Mouse (Mus musculus) CH12.LX (cell line): ENCODE results near the gene Haao. TPM values are rescaled to one million over a fixed set of nuclear protein-coding genes. Genes with fewer than 3 reads are reported as not detected.

ENCODE experiments used
- DNase-seq: peaks from one replicate; pipeline ENCODE4 v3.0.0-alpha.2; 2013; ENCODE audit errors: extremely low read depth
- H3K27ac ChIP-seq: 2 replicates; pipeline ENCODE4 v1.5.1; 2012; ENCODE audit warnings: low read depth, mild to moderate bottlenecking, control low read depth, moderate library complexity; ENCODE audit not compliant: insufficient read depth
- H3K27me3 ChIP-seq: replicated peaks from 2 replicates; pipeline ENCODE3; 2012; ENCODE audit warnings: inconsistent platforms
- H3K36me3 ChIP-seq, 2 experiments: replicated peaks in 1 of 2; 2 replicates each; pipeline versions ENCODE3 to v1.6.1; 2012; ENCODE audit warnings: inconsistent platforms in 1 of 2, low read length in 1 of 2, mild to moderate bottlenecking in 1 of 2, mixed read lengths in 1 of 2, moderate library complexity in 1 of 2; ENCODE audit not compliant: control insufficient read depth in 1 of 2, insufficient read depth in 1 of 2
- H3K4me1 ChIP-seq, 2 experiments: 2 replicates each; pipeline ENCODE4 v1.6.1; 2012; ENCODE audit warnings: inconsistent platforms in 1 of 2, moderate library complexity in 1 of 2; ENCODE audit not compliant: insufficient read depth in 2 of 2, control insufficient read depth in 1 of 2
- H3K4me2 ChIP-seq: 2 replicates; pipeline ENCODE4 v1.6.1; 2012; ENCODE audit warnings: low read depth, mild to moderate bottlenecking, control low read depth; ENCODE audit not compliant: poor library complexity, insufficient read depth, severe bottlenecking
- H3K4me3 ChIP-seq, 3 experiments: fragments of 150-350 bp in 1 of 3; sonication (generic) in 1 of 3; replicated peaks in 1 of 3; 2 replicates each; pipeline versions ENCODE3 to v1.5.1; 2011 to 2012; ENCODE audit warnings: low read depth in 2 of 3, low read length in 2 of 3, mild to moderate bottlenecking in 2 of 3, moderate library complexity in 2 of 3, control low read depth in 1 of 3, improper control_type of control experiment in 1 of 3, inconsistent platforms in 1 of 3, mixed read lengths in 1 of 3; ENCODE audit not compliant: poor library complexity in 1 of 3
- H3K79me2 ChIP-seq: replicated peaks from 2 replicates; pipeline ENCODE4 v1.6.1; 2012; ENCODE audit warnings: mild to moderate bottlenecking, moderate library complexity; ENCODE audit not compliant: control insufficient read depth, poor library complexity, insufficient read depth, severe bottlenecking; ENCODE audit errors: extremely low read depth
- H3K9ac ChIP-seq: 2 replicates; pipeline ENCODE4 v1.6.1; 2012; ENCODE audit warnings: low read depth, mild to moderate bottlenecking, control low read depth, moderate library complexity; ENCODE audit not compliant: insufficient read depth
- H3K9me3 ChIP-seq: replicated peaks from 2 replicates; pipeline ENCODE3; 2012; ENCODE audit warnings: low read length, inconsistent platforms, mixed read lengths
- BHLHE40 ChIP-seq: IDR thresholded peaks from 2 replicates; pipeline ENCODE4 v1.6.1; 2011; ENCODE audit warnings: mild to moderate bottlenecking, low read depth, low read length, improper control_type of control experiment
- CTCF ChIP-seq, 2 experiments: IDR thresholded peaks in 1 of 2; conservative IDR thresholded peaks in 1 of 2; 2 replicates each; pipeline ENCODE4 v1.5.1; 2011 to 2012; ENCODE audit warnings: low read depth in 2 of 2, low read length in 2 of 2, improper control_type of control experiment in 1 of 2, inconsistent platforms in 1 of 2, mild to moderate bottlenecking in 1 of 2, moderate library complexity in 1 of 2
- ELF1 ChIP-seq: IDR thresholded peaks from 2 replicates; pipeline ENCODE4 v1.6.1; 2014; ENCODE audit warnings: low read depth, mild to moderate bottlenecking, inconsistent platforms, low read length, improper control_type of control experiment
- EP300 ChIP-seq: IDR thresholded peaks from 2 replicates; pipeline ENCODE4 v1.6.1; 2011; ENCODE audit warnings: low read length, improper control_type of control experiment
- ETS1 ChIP-seq: conservative IDR thresholded peaks from 2 replicates; pipeline ENCODE4 v1.6.1; 2012; ENCODE audit warnings: low read depth, mild to moderate bottlenecking, inconsistent platforms, low read length, improper control_type of control experiment, moderate library complexity
- HCFC1 ChIP-seq: IDR thresholded peaks from 2 replicates; pipeline ENCODE4 v1.6.1; 2012; ENCODE audit warnings: low read depth, mild to moderate bottlenecking, inconsistent platforms, low read length, improper control_type of control experiment
- IRF4 ChIP-seq: IDR thresholded peaks from 2 replicates; pipeline ENCODE4 v1.6.1; 2014; ENCODE audit warnings: low read depth, mild to moderate bottlenecking, inconsistent platforms, low read length, improper control_type of control experiment
- JUND ChIP-seq: conservative IDR thresholded peaks from 2 replicates; pipeline ENCODE4 v1.6.1; 2011; ENCODE audit warnings: low read depth, low read length, improper control_type of control experiment
- KAT2A ChIP-seq: IDR thresholded peaks from 2 replicates; pipeline ENCODE4 v1.6.1; 2012; ENCODE audit warnings: low read length, improper control_type of control experiment, inconsistent platforms; ENCODE audit not compliant: insufficient replicate concordance
- MAFK ChIP-seq: IDR thresholded peaks from 2 replicates; pipeline ENCODE4 v1.6.1; 2011; ENCODE audit warnings: low read length, improper control_type of control experiment; ENCODE audit not compliant: insufficient replicate concordance
- MAX ChIP-seq: IDR thresholded peaks from 2 replicates; pipeline ENCODE4 v1.6.1; 2011; ENCODE audit warnings: low read length, improper control_type of control experiment
- MAZ ChIP-seq: IDR thresholded peaks from 2 replicates; pipeline ENCODE4 v1.6.1; 2012; ENCODE audit warnings: low read depth, mild to moderate bottlenecking, inconsistent platforms, low read length, improper control_type of control experiment, moderate library complexity
- MEF2A ChIP-seq: IDR thresholded peaks from 2 replicates; pipeline ENCODE4 v1.6.1; 2014; ENCODE audit warnings: low read depth, mild to moderate bottlenecking, inconsistent platforms, low read length, improper control_type of control experiment, borderline replicate concordance
- MYC ChIP-seq: IDR thresholded peaks from 2 replicates; pipeline ENCODE4 v1.6.1; 2011; ENCODE audit warnings: low read depth, mild to moderate bottlenecking, improper control_type of control experiment, low read length
- NELFE ChIP-seq: IDR thresholded peaks from 2 replicates; pipeline ENCODE4 v1.6.1; 2011; ENCODE audit warnings: low read depth, low read length, improper control_type of control experiment
- NRF1 ChIP-seq: IDR thresholded peaks from 2 replicates; pipeline ENCODE4 v1.6.1; 2014; ENCODE audit warnings: low read depth, mild to moderate bottlenecking, inconsistent platforms, low read length, improper control_type of control experiment, moderate library complexity
- PAX5 ChIP-seq: IDR thresholded peaks from 2 replicates; pipeline ENCODE4 v1.6.1; 2012; ENCODE audit warnings: low read length, inconsistent platforms, mixed read lengths
- POLR2AphosphoS2 ChIP-seq: IDR thresholded peaks from 2 replicates; pipeline ENCODE4 v1.6.1; 2011; ENCODE audit warnings: low read depth, low read length, improper control_type of control experiment
- RAD21 ChIP-seq: IDR thresholded peaks from 2 replicates; pipeline ENCODE4 v1.6.1; 2011; ENCODE audit warnings: low read depth, mild to moderate bottlenecking, low read length, improper control_type of control experiment, moderate library complexity
- RCOR1 ChIP-seq: conservative IDR thresholded peaks from 2 replicates; pipeline ENCODE4 v1.6.1; 2012; ENCODE audit warnings: low read depth, mild to moderate bottlenecking, inconsistent platforms, low read length, improper control_type of control experiment
- SMC3 ChIP-seq: IDR thresholded peaks from 2 replicates; pipeline ENCODE4 v1.6.1; 2011; ENCODE audit warnings: low read depth, low read length, improper control_type of control experiment
- TBP ChIP-seq: conservative IDR thresholded peaks from 2 replicates; pipeline ENCODE4 v1.6.1; 2011; ENCODE audit warnings: low read depth, low read length, improper control_type of control experiment
- TCF12 ChIP-seq: IDR thresholded peaks from 2 replicates; pipeline ENCODE4 v1.6.1; 2014; ENCODE audit warnings: low read depth, mild to moderate bottlenecking, inconsistent platforms, low read length, improper control_type of control experiment
- UBTF ChIP-seq: IDR thresholded peaks from 2 replicates; pipeline ENCODE4 v1.6.1; 2012; ENCODE audit warnings: low read depth, mild to moderate bottlenecking, inconsistent platforms, low read length, improper control_type of control experiment, moderate library complexity
- USF1 ChIP-seq: IDR thresholded peaks from 2 replicates; pipeline ENCODE4 v1.6.1; 2014; ENCODE audit warnings: low read depth, mild to moderate bottlenecking, inconsistent platforms, low read length, improper control_type of control experiment
- USF2 ChIP-seq: conservative IDR thresholded peaks from 2 replicates; pipeline ENCODE4 v1.6.1; 2011; ENCODE audit warnings: low read depth, low read length, improper control_type of control experiment
- ZKSCAN1 ChIP-seq: IDR thresholded peaks from 2 replicates; pipeline ENCODE4 v1.6.1; 2012; ENCODE audit warnings: low read depth, inconsistent platforms, low read length, improper control_type of control experiment, borderline replicate concordance
- ZMIZ1 ChIP-seq: IDR thresholded peaks from 2 replicates; pipeline ENCODE4 v1.6.1; 2012; ENCODE audit warnings: low read depth, mild to moderate bottlenecking, inconsistent platforms, low read length, improper control_type of control experiment
- ZNF384 ChIP-seq: IDR thresholded peaks from 2 replicates; pipeline ENCODE4 v1.6.1; 2012; ENCODE audit warnings: low read depth, low read length, improper control_type of control experiment, inconsistent platforms
- dilution Hi-C: fragments of 300-500 bp; cut with MboI; formaldehyde crosslinking; loops from 2 replicates; pipeline ENCODE4 v1.14.3; 2020; ENCODE audit warnings: low sequenced_read_pairs; ENCODE audit not compliant: extremely low pct_unique_long_range_greater_than_20kb, extremely low pct_ligation_motif_present
- in situ Hi-C: fragments of 300-500 bp; cut with MboI; formaldehyde crosslinking; loops from 3 replicates; pipeline ENCODE4 v1.14.3; 2019; ENCODE audit warnings: low sequenced_read_pairs, low pct_ligation_motif_present, low pct_unique_long_range_greater_than_20kb, mixed read lengths
- polyA plus RNA-seq: library from polyadenylated mRNA; unstranded; fragments of >175 nt; gene quantifications from 2 replicates; pipeline ENCODE4 v1.2.1, GENCODE M21; 2012; ENCODE audit warnings: low read depth; ENCODE audit not compliant: insufficient read length
- total RNA-seq, 2 experiments: library from RNA; depleted of rRNA; stranded (reverse); fragments of 300-350 nt in 1 of 2; fragments of >200 nt in 1 of 2; gene quantifications; 2 replicates each; pipeline ENCODE4 v1.2.3; 2012 to 2014

Gene Haao
- total and polyA plus RNA-seq, 3 experiments, result 18.6 to 30.6 (median 19.1) TPM

DNA sequence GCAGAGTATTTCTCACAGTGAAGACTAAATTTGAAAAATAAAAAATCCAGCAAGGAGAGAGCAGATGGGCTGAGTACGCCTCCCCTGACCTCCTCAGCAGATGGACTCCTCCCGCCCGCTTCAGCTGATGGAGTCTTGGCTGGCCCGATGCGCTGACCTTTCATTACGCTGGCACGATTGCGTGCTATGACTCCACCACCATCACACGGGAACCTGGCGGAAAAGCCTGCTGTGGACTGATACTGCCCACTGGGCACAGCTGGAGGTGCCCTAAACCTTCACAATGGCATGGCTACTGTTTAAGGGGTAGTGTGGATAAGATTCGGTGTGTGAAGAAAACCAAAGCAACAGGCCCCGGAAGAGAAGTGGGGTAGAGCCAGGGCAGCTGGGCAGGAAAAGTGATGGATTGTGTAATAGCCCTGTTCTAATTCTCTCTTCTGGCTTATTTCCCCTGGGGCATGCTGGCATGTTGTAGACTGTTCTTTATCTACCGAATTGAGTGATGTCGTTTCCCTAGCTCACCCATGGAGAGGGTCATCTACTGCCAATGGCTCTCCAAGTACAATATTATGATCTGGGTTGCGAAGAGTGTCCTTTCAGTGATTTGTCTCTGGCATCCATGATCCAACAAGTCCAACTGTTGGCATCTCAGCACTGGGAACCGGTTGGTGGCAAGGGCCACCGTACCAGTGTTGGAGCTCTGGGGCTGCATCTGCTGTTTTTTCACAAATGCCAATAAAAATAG lies 35.4 kb downstream of the Haao start:
- dilution Hi-C loops, result no loop called here
- Histone ChIP-seq H3K27ac (no peak overlapping the region), H3K79me2 (no peaks in the 10 kb centered on the region), H3K4me2 (no peak overlapping the region), H3K27me3 (no peaks in the 10 kb centered on the region), H3K4me3 (no peak overlapping the region), H3K36me3 (peaks cover 10 to 53% of the 10 kb centered on the region in 2 experiments), H3K9ac (no peak overlapping the region), H3K9me3 (no peaks in the 10 kb centered on the region), H3K4me1 (peaks cover 6 to 49% of the 10 kb centered on the region in 2 experiments)
- in situ Hi-C loops, result no loop called here
- DNase-seq, result no peak
- TF ChIP-seq RCOR1 (no peak), USF1 (no peak), PAX5 (no peak), JUND (no peak), NELFE (no peak), SMC3 (no peak), MYC (no peak), IRF4 (no peak), NRF1 (no peak), ZKSCAN1 (no peak), MAX (no peak), HCFC1 (no peak), MAFK (no peak), BHLHE40 (no peak), MAZ (no peak), USF2 (no peak), KAT2A (no peak), ZNF384 (no peak)

DNA sequence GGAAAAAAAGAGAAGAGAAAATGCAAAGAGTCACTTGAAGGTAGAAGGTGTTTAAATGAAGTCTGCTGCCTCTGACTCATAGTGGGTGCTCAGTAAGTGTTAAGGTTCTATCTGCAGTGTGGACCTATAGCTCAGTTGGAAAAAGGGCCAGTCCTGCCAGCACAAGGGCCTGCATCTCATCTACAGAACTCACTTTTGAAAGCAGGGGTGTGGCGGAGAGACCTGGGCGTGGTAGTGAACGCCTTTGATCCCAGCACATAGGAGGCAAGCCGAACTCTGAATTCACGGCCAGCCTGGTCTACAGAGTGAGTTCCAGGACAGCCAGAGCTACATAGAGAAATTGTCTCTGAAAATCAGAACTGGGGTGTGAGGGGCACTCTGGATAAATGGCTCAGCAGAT lies 37.5 kb downstream of the Haao start:
- no peak overlapping the region for H3K27ac ChIP-seq
- H3K36me3 ChIP-seq, result peaks cover 16 to 68% of the 10 kb centered on the region in 2 experiments
- no peak overlapping the region for H3K9ac ChIP-seq
- H3K9me3 ChIP-seq, result no peaks in the 10 kb centered on the region
- no peaks in the 10 kb centered on the region for H3K79me2 ChIP-seq
- H3K4me1 ChIP-seq, result peaks cover 0 to 40% of the 10 kb centered on the region in 2 experiments; a peak in 2 of 4 replicates
- H3K27me3 ChIP-seq, result no peaks in the 10 kb centered on the region
- TF ChIP-seq CTCF (conservative IDR thresholded peaks at IDR 0.05 in 1 of 2, IDR thresholded peaks at IDR 0.05 in 1 of 2; ENCODE audit: low read depth in 2 of 2, low read length in 2 of 2), result no peak
- TF ChIP-seq ELF1, result no peak
- no peak for TF ChIP-seq JUND
- no peak for TF ChIP-seq ZNF384
- TF ChIP-seq UBTF, result no peak
- TF ChIP-seq MAZ, result no peak
- TF ChIP-seq ETS1, result no peak
- no peak for TF ChIP-seq ZMIZ1
- no peak for TF ChIP-seq RCOR1
- no peak for TF ChIP-seq TBP
- TF ChIP-seq RAD21, result no peak
- TF ChIP-seq TCF12, result no peak
- TF ChIP-seq MYC, result no peak
- no peak for TF ChIP-seq MEF2A
- no peak for TF ChIP-seq USF2
- TF ChIP-seq EP300, result no peak
- TF ChIP-seq SMC3, result no peak
- no peak for TF ChIP-seq POLR2AphosphoS2
- no peak for TF ChIP-seq MAX
- dilution Hi-C loops, result no loop called here
- H3K4me2 ChIP-seq, result no peak overlapping the region
- H3K4me3 ChIP-seq, result no peak overlapping the region
- in situ Hi-C loops, result no loop called here
- no peak for DNase-seq
